Mouse (Mus musculus) stomach, embryonic 14.5 days (tissue): ENCODE measurements at regions not wholly inside any gene's neighbourhood (a gene's known extent, or its start where the extent isn't known, plus 50 kb on each side); places are given as distances from the start of the nearest gene placed in this dataset.

Experiments
- ATAC-seq: fragments of 200-750 bp; cut with Nextera tagmentation; 2 replicates; pipeline ENCODE4 v1.8.0; 2017; ENCODE audit warnings: low read depth, moderate TSS enrichment; ENCODE audit not compliant: insufficient number of reproducible peaks, insufficient read depth, low FRiP score
- H3K27ac ChIP-seq: fragments of 300-500 bp; sonication (generic); 2 replicates; pipeline ENCODE4 v1.5.1; 2014; ENCODE audit warnings: mild to moderate bottlenecking, low read length, moderate library complexity, mixed read lengths
- H3K27me3 ChIP-seq: fragments of 300-500 bp; sonication (generic); 2 replicates; pipeline ENCODE4 v1.6.1; 2014; ENCODE audit warnings: low read length, control low read depth, mixed read lengths; ENCODE audit not compliant: control insufficient read depth, insufficient read depth
- H3K36me3 ChIP-seq: fragments of 300-500 bp; sonication (generic); 2 replicates; pipeline ENCODE4 v1.6.1; 2014; ENCODE audit warnings: mild to moderate bottlenecking, control low read depth, low read length, moderate library complexity, mixed read lengths; ENCODE audit not compliant: control insufficient read depth, insufficient read depth
- H3K4me1 ChIP-seq: fragments of 300-500 bp; sonication (generic); 2 replicates; pipeline ENCODE4 v1.6.1; 2014; ENCODE audit warnings: low read length, control low read depth, mixed read lengths; ENCODE audit not compliant: control insufficient read depth, insufficient read depth
- H3K4me2 ChIP-seq: fragments of 300-500 bp; sonication (generic); replicated peaks from 2 replicates; pipeline ENCODE4 v1.6.1; 2014; ENCODE audit warnings: low read depth, low read length, control low read depth
- H3K4me3 ChIP-seq: fragments of 300-500 bp; sonication (generic); 2 replicates; pipeline ENCODE4 v1.5.1; 2014; ENCODE audit warnings: low read depth, low read length, control low read depth
- H3K9ac ChIP-seq: fragments of 300-500 bp; sonication (generic); replicated peaks from 2 replicates; pipeline ENCODE4 v1.6.1; 2014; ENCODE audit warnings: low read depth, mild to moderate bottlenecking, control low read depth, low read length, moderate library complexity, mixed read lengths
- H3K9me3 ChIP-seq: fragments of 300-500 bp; sonication (generic); 2 replicates; pipeline ENCODE4 v1.6.1; 2016; ENCODE audit warnings: low read depth, low read length, control low read depth; ENCODE audit not compliant: control insufficient read depth
- WGBS: fragments of 180-500 bp; shearing (Covaris S2); extraction: QIAGEN DNeasy Blood & Tissue Kit; methylation state at CpG from one replicate; pipeline ENCODE4 v1.1.7; 2014; 5-methylcytosine and 5-hydroxymethylcytosine counted together

DNA sequence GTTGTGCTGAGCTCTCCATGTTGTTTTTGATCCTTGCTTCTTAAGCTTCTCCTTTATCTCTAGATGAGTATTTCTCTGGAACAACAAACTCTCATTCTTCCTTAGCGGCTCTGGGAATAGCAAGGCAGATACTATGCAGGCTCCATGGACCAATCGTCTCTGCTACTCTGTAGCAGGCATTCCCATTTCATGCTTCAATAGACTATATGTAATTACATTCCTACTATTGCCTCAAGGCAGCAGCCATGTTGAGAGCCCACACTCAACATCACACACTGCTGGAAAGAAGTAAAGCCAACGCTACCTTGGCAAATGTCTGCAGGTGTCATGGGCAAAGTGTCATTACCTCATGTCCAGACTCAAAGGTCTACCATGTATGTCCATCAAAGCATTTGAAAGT lies 119.6 kb upstream of the E2f7 start:
- Histone ChIP-seq H3K36me3 (no peaks in the 10 kb centered on the region), H3K9ac (no peak overlapping the region), H3K9me3 (no peaks in the 10 kb centered on the region), H3K4me1 (no peaks in the 10 kb centered on the region), H3K4me3 (no peak overlapping the region), H3K27me3 (no peaks in the 10 kb centered on the region), H3K4me2 (no peak overlapping the region), H3K27ac (no peak overlapping the region)
- WGBS = 93% methylated on average over 3 of the region's 3 CpGs
- ATAC-seq = no peak

GRCm38 (mm10) chr10:110640406-110640805 lies 104.8 kb upstream of the E2f7 start:
- no peak overlapping the region for H3K9ac ChIP-seq
- H3K4me1 ChIP-seq = no peaks in the 10 kb centered on the region
- H3K4me3 ChIP-seq = no peak overlapping the region
- H3K36me3 ChIP-seq = no peaks in the 10 kb centered on the region
- WGBS = 77% methylated on average over 10 of the region's 10 CpGs
- H3K4me2 ChIP-seq = no peak overlapping the region
- H3K27ac ChIP-seq = no peak overlapping the region
- no peaks in the 10 kb centered on the region for H3K27me3 ChIP-seq
- H3K9me3 ChIP-seq = no peaks in the 10 kb centered on the region
- no peak for ATAC-seq

DNA sequence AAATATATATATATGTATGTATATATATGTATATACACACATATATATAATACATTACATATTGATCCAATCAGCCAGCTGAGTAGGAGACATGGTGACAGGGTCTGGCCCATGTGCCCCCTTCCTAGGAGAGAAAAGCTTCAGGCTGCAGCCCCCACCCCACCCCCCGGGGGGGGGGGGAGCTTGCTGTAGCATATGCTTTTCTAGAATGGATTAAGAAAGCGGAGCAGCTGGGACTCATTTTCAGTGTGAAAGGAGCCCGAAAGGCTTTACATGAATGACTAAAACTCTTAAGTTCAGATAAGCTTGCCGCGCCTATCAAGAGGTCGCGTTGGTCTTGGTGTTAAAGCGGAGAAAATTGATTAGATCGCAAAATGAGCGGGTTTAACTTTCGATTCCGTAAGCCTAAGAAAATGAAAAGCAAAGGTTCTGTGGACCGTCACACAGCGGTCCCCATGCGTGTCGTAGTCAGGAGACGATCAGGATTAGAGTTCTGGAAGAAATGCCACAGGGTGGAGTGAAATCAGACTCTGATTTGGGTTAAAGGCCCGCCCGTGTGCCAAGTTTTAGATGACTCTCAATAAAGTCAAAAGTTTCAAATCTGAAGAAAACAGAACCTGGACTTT lies 103.1 kb upstream of the E2f7 start:
- H3K9me3 ChIP-seq = no peaks in the 10 kb centered on the region
- H3K4me1 ChIP-seq = no peaks in the 10 kb centered on the region
- H3K27me3 ChIP-seq = no peaks in the 10 kb centered on the region
- no peak overlapping the region for H3K4me2 ChIP-seq
- H3K9ac ChIP-seq = no peak overlapping the region
- H3K4me3 ChIP-seq = no peak overlapping the region
- no peak for ATAC-seq
- WGBS = 91% methylated on average over 19 of the region's 19 CpGs
- H3K36me3 ChIP-seq = no peaks in the 10 kb centered on the region
- no peak overlapping the region for H3K27ac ChIP-seq

- ATAC-seq = no peak
- H3K36me3 ChIP-seq = no peaks in the 10 kb centered on the region
- 82% methylated on average over 7 of the region's 7 CpGs for WGBS
- no peaks in the 10 kb centered on the region for H3K4me1 ChIP-seq
- H3K9me3 ChIP-seq = no peaks in the 10 kb centered on the region
- H3K4me2 ChIP-seq = no peak overlapping the region
- H3K9ac ChIP-seq = no peak overlapping the region
- H3K27ac ChIP-seq = no peak overlapping the region
- H3K27me3 ChIP-seq = no peaks in the 10 kb centered on the region
- H3K4me3 ChIP-seq = no peak overlapping the region
Measured at GRCm38 (mm10) chr10:110647603-110648002, 97.6 kb upstream of the E2f7 start.

GRCm38 (mm10) chr10:110650107-110650506 lies 95.1 kb upstream of the E2f7 start:
- Histone ChIP-seq H3K4me1 (no peaks in the 10 kb centered on the region), H3K27me3 (no peaks in the 10 kb centered on the region), H3K9ac (no peak overlapping the region), H3K4me3 (no peak overlapping the region), H3K9me3 (no peaks in the 10 kb centered on the region), H3K36me3 (no peaks in the 10 kb centered on the region), H3K4me2 (no peak overlapping the region), H3K27ac (no peak overlapping the region)
- WGBS = 66% methylated on average over 6 of the region's 6 CpGs
- ATAC-seq = no peak

DNA sequence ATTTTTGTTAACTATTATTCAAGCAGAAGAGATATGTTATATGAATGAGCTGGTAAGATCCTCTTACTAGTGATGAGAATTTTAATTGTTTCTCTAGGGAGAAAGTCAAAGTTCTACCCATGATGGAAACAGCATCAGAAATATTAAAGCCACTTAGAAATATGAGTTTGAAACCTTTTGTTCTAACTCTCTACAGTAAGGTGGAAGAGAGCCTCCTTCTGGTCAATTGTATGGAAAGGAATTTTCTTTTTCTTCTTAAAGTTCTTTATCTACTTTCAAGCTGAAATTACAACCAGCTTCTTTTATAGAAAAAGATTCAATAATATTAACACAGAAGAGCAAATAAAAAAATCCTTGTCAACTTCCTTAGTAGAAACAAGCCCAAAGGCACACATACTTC lies 94.4 kb upstream of the E2f7 start:
- Histone ChIP-seq H3K27me3 (no peaks in the 10 kb centered on the region), H3K4me2 (no peak overlapping the region), H3K27ac (no peak overlapping the region), H3K36me3 (no peaks in the 10 kb centered on the region), H3K9me3 (no peaks in the 10 kb centered on the region), H3K4me3 (no peak overlapping the region), H3K4me1 (no peaks in the 10 kb centered on the region), H3K9ac (no peak overlapping the region)
- ATAC-seq = no peak

GRCm38 (mm10) chr10:110654070-110654469 lies 91.2 kb upstream of the E2f7 start:
- no peak overlapping the region for H3K4me2 ChIP-seq
- WGBS = 77% methylated on average over 6 of the region's 6 CpGs
- H3K9ac ChIP-seq = no peak overlapping the region
- ATAC-seq = no peak
- no peak overlapping the region for H3K4me3 ChIP-seq
- no peaks in the 10 kb centered on the region for H3K27me3 ChIP-seq
- no peak overlapping the region for H3K27ac ChIP-seq
- H3K36me3 ChIP-seq = no peaks in the 10 kb centered on the region
- H3K9me3 ChIP-seq = no peaks in the 10 kb centered on the region
- H3K4me1 ChIP-seq = no peaks in the 10 kb centered on the region

- Histone ChIP-seq H3K4me3 (no peak overlapping the region), H3K27me3 (no peaks in the 10 kb centered on the region), H3K4me2 (no peak overlapping the region), H3K27ac (no peak overlapping the region), H3K9me3 (no peaks in the 10 kb centered on the region), H3K36me3 (no peaks in the 10 kb centered on the region), H3K9ac (no peak overlapping the region), H3K4me1 (no peaks in the 10 kb centered on the region)
- 89% methylated on average over 4 of the region's 4 CpGs for WGBS
- no peak for ATAC-seq
Measured at GRCm38 (mm10) chr10:110658153-110658695, 87.0 kb upstream of the E2f7 start.

DNA sequence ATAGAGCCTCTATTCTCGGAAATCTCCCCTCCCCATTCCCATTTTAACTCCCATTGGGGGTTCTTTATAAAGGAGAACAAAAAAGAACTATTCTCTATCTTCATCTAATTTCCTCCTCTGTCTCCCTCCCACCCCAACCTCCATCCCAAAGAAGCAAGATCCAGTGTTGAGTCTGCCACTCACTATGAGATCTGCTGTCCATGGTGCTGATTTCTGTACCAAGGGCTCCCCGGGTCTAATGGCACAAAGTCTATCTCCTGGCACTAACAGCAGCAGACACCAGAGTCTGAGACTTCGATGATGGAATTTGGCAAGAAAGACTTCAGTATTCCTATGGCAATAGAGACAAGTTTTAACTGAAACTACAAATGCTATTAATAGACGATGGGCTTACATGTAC lies 68.7 kb upstream of the E2f7 start:
- ATAC-seq = no peak
- 61% methylated on average over 4 of the region's 4 CpGs for WGBS
- no peak overlapping the region for H3K4me3 ChIP-seq
- no peaks in the 10 kb centered on the region for H3K36me3 ChIP-seq
- no peaks in the 10 kb centered on the region for H3K4me1 ChIP-seq
- H3K27ac ChIP-seq = no peak overlapping the region
- no peaks in the 10 kb centered on the region for H3K9me3 ChIP-seq
- no peak overlapping the region for H3K4me2 ChIP-seq
- no peaks in the 10 kb centered on the region for H3K27me3 ChIP-seq
- no peak overlapping the region for H3K9ac ChIP-seq
